Mouse (Mus musculus): ENCODE measurements at regions not wholly inside any gene's neighbourhood (a gene's known extent, or its start where the extent isn't known, plus 50 kb on each side); places are given as distances from the start of the nearest gene placed in this dataset.

DNA sequence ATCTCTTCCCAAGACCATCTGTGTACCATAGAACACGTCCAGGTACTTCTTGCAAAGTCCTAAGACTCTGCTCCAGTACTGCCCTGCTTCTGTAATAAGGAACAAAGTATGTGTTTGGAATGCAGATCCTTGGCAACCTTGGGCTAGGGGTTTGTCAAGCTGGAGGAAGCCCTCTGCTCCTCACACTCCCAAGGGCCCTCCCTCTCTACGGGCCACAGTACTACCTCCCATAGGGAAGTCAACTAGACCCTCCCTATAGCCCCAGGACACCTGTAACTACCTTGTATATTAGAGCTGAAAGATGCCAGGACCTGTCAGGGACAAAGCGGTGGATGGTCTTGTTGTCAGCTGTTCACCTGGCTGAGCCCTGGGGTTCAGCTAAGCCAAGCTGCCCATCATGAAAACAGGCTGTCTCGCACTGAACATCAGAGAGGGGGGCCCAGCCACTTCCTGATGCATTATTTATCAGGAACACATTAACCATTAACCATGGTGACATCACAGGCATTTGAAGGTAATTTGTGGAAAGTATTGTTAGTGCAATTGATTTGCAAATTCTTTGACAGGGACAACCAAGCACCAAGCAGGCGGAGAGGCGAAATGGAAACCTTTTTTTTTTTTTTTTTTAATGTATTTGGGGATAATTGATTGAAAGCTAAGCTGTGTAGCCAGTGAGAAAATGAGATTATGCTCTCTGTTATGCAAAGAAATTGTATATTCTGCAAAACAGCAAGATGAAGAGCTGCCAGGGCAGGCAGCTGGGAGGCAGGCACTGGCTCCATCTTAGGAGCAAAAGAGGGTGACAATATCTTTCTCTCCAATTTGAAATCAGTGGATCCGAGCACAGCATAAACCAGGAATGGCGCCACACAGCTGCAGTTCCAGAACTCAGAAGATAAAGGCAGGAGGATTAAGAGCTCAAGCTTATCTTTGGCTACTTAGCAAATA, 110.5 kb upstream of the Hs6st1 start:
- ATAC-seq (replicated peaks; ENCODE audit: insufficient number of reproducible peaks, low FRiP score, low TSS enrichment), result no peak
- H3K27me3 ChIP-seq (ENCODE audit: control insufficient read depth, insufficient read depth, low read length), result no peaks in the 10 kb centered on the region
- WGBS (ENCODE audit: insufficient replicate concordance), result 74% methylated on average over 8 of the region's 8 CpGs
- H3K36me3 ChIP-seq (ENCODE audit: control insufficient read depth, insufficient read depth, low read length), result no peaks in the 10 kb centered on the region
- no peak overlapping the region for H3K4me3 ChIP-seq (ENCODE audit: low read depth, low read length)
- peaks cover 3% of the 10 kb centered on the region; the same call in 1 of the 2 replicates for H3K4me1 ChIP-seq (ENCODE audit: control insufficient read depth, insufficient read depth, low read length)
- H3K4me2 ChIP-seq, result no peak overlapping the region
- H3K9ac ChIP-seq (ENCODE audit: low read depth, low read length), result no peak overlapping the region
- H3K9me3 ChIP-seq (replicated peaks; ENCODE audit: control insufficient read depth, low read length), result no peaks in the 10 kb centered on the region
- H3K27ac ChIP-seq (ENCODE audit: low read depth, low read length), result no peak overlapping the region

DNA sequence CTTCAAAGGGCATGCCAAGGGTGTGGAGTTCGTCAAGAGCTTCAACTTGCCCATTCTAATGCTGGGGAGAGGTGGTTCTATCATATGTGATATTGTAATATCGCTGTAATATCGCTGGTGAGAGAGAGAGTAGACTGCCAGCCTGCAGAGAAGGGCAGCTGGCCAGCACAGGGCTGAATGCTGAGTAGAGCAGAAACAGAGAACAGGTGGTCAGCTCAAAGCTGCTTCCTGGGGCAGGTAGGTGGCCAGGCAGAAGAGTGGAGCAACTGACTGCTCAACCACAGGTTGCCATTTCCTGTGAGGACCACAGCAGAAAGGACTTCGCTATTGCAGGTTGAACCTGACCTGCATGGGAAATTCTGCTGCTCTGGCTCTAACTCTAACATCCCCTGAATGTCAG, 108.5 kb upstream of the Hs6st1 start:
- 91% methylated on average over 4 of the region's 4 CpGs for WGBS (ENCODE audit: insufficient replicate concordance)
- Histone ChIP-seq H3K4me3 (ENCODE audit: low read depth, low read length) (no peak overlapping the region), H3K4me2 (no peak overlapping the region), H3K27me3 (ENCODE audit: control insufficient read depth, insufficient read depth, low read length) (no peaks in the 10 kb centered on the region), H3K4me1 (ENCODE audit: control insufficient read depth, insufficient read depth, low read length) (peaks cover 3% of the 10 kb centered on the region; the same call in 1 of the 2 replicates), H3K36me3 (ENCODE audit: control insufficient read depth, insufficient read depth, low read length) (no peaks in the 10 kb centered on the region), H3K9me3 (replicated peaks; ENCODE audit: control insufficient read depth, low read length) (no peaks in the 10 kb centered on the region), H3K27ac (ENCODE audit: low read depth, low read length) (no peak overlapping the region), H3K9ac (ENCODE audit: low read depth, low read length) (no peak overlapping the region)
- ATAC-seq (replicated peaks; ENCODE audit: insufficient number of reproducible peaks, low FRiP score, low TSS enrichment), result no peak

GRCm38 (mm10) chr1:35960844-35961243, 107.4 kb upstream of the Hs6st1 start:
- no peaks in the 10 kb centered on the region for H3K36me3 ChIP-seq (ENCODE audit: control insufficient read depth, insufficient read depth, low read length)
- no peak for ATAC-seq (replicated peaks; ENCODE audit: insufficient number of reproducible peaks, low FRiP score, low TSS enrichment)
- no peak overlapping the region for H3K9ac ChIP-seq (ENCODE audit: low read depth, low read length)
- no peak overlapping the region for H3K4me2 ChIP-seq
- H3K4me3 ChIP-seq (ENCODE audit: low read depth, low read length), result no peak overlapping the region
- no peaks in the 10 kb centered on the region for H3K27me3 ChIP-seq (ENCODE audit: control insufficient read depth, insufficient read depth, low read length)
- peaks cover 5% of the 10 kb centered on the region; the same call in 1 of the 2 replicates for H3K9me3 ChIP-seq (replicated peaks; ENCODE audit: control insufficient read depth, low read length)
- 91% methylated on average over 2 of the region's 2 CpGs for WGBS (ENCODE audit: insufficient replicate concordance)
- H3K27ac ChIP-seq (ENCODE audit: low read depth, low read length), result no peak overlapping the region; the same call in 1 of the 2 replicates
- H3K4me1 ChIP-seq (ENCODE audit: control insufficient read depth, insufficient read depth, low read length), result peaks cover 3% of the 10 kb centered on the region; the same call in 1 of the 2 replicates

- H3K27ac ChIP-seq (ENCODE audit: low read depth, low read length), result no peak overlapping the region
- no peaks in the 10 kb centered on the region for H3K36me3 ChIP-seq (ENCODE audit: control insufficient read depth, insufficient read depth, low read length)
- 66% methylated on average over 6 of the region's 6 CpGs for WGBS (ENCODE audit: insufficient replicate concordance)
- H3K9ac ChIP-seq (ENCODE audit: low read depth, low read length), result no peak overlapping the region
- H3K27me3 ChIP-seq (ENCODE audit: control insufficient read depth, insufficient read depth, low read length), result no peaks in the 10 kb centered on the region
- peaks cover 3% of the 10 kb centered on the region; the same call in 1 of the 2 replicates for H3K4me1 ChIP-seq (ENCODE audit: control insufficient read depth, insufficient read depth, low read length)
- H3K9me3 ChIP-seq (replicated peaks; ENCODE audit: control insufficient read depth, low read length), result peaks cover 5% of the 10 kb centered on the region; the same call in 1 of the 2 replicates
- no peak overlapping the region for H3K4me3 ChIP-seq (ENCODE audit: low read depth, low read length)
- ATAC-seq (replicated peaks; ENCODE audit: insufficient number of reproducible peaks, low FRiP score, low TSS enrichment), result no peak
- H3K4me2 ChIP-seq, result no peak overlapping the region
These were observed 106.3 kb upstream of the Hs6st1 start for GRCm38 (mm10) chr1:35961923-35962322.

GRCm38 (mm10) chr1:35968489-35968888, 99.7 kb upstream of the Hs6st1 start:
- no peak for ATAC-seq (replicated peaks; ENCODE audit: insufficient number of reproducible peaks, low FRiP score, low TSS enrichment)
- Histone ChIP-seq H3K9me3 (replicated peaks; ENCODE audit: control insufficient read depth, low read length) (peaks cover 5% of the 10 kb centered on the region), H3K4me3 (ENCODE audit: low read depth, low read length) (no peak overlapping the region), H3K27ac (ENCODE audit: low read depth, low read length) (no peak overlapping the region), H3K9ac (ENCODE audit: low read depth, low read length) (no peak overlapping the region), H3K4me2 (no peak overlapping the region), H3K4me1 (ENCODE audit: control insufficient read depth, insufficient read depth, low read length) (peaks cover 3% of the 10 kb centered on the region; the same call in 1 of the 2 replicates), H3K36me3 (ENCODE audit: control insufficient read depth, insufficient read depth, low read length) (no peaks in the 10 kb centered on the region), H3K27me3 (ENCODE audit: control insufficient read depth, insufficient read depth, low read length) (no peaks in the 10 kb centered on the region)

DNA sequence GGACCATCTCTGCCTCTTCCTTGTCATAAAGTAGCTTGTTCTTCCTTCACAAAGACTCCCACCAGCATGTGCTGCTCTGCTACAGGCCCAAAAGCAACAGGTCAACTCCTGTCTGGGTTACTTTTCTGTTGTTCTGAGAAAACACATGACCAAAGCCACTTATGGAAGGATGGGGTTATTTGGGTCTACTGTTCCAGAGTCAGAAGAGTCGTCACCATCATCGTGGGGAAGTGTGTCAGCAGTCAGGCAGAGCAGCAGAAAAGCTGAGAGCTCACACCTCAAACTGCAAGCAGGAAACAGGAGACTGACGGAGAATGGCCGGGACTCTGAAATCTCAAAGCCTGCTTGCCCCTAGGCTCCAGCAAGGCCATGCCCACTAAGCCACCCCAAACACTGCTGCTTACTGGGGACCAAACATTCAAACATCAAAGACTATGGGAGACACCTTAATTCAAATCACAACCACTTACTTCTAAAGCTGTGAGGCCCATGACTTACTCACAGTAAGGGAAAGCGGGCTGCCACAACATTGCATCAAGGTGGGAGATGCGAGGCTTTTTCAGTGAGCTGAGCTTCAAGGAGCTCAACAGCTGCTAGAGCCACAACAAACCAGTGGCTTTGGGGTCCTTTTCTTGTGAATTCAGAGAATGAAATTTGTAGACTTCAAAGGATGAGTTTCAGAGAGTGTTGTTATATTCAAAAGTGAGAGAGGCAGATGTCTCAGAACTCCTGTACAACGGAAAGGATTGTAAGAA, 96.6 kb upstream of the Hs6st1 start:
- no peaks in the 10 kb centered on the region for H3K36me3 ChIP-seq (ENCODE audit: control insufficient read depth, insufficient read depth, low read length)
- H3K27ac ChIP-seq (ENCODE audit: low read depth, low read length), result no peak overlapping the region
- H3K4me1 ChIP-seq (ENCODE audit: control insufficient read depth, insufficient read depth, low read length), result peaks cover 9% of the 10 kb centered on the region; the same call in 1 of the 2 replicates
- H3K4me2 ChIP-seq, result no peak overlapping the region
- H3K27me3 ChIP-seq (ENCODE audit: control insufficient read depth, insufficient read depth, low read length), result no peaks in the 10 kb centered on the region
- 55% methylated on average over 7 of the region's 7 CpGs for WGBS (ENCODE audit: insufficient replicate concordance)
- H3K9me3 ChIP-seq (replicated peaks; ENCODE audit: control insufficient read depth, low read length), result no peaks in the 10 kb centered on the region; the same call in 1 of the 2 replicates
- ATAC-seq (replicated peaks; ENCODE audit: insufficient number of reproducible peaks, low FRiP score, low TSS enrichment), result no peak
- no peak overlapping the region for H3K9ac ChIP-seq (ENCODE audit: low read depth, low read length)
- H3K4me3 ChIP-seq (ENCODE audit: low read depth, low read length), result no peak overlapping the region

- Histone ChIP-seq H3K4me3 (ENCODE audit: low read depth, low read length) (no peak overlapping the region), H3K27ac (ENCODE audit: low read depth, low read length) (no peak overlapping the region), H3K27me3 (ENCODE audit: control insufficient read depth, insufficient read depth, low read length) (no peaks in the 10 kb centered on the region), H3K4me2 (no peak overlapping the region), H3K4me1 (ENCODE audit: control insufficient read depth, insufficient read depth, low read length) (peaks cover 9% of the 10 kb centered on the region; the same call in 1 of the 2 replicates), H3K9ac (ENCODE audit: low read depth, low read length) (no peak overlapping the region), H3K36me3 (ENCODE audit: control insufficient read depth, insufficient read depth, low read length) (no peaks in the 10 kb centered on the region), H3K9me3 (replicated peaks; ENCODE audit: control insufficient read depth, low read length) (no peaks in the 10 kb centered on the region; the same call in 1 of the 2 replicates)
- no peak for ATAC-seq (replicated peaks; ENCODE audit: insufficient number of reproducible peaks, low FRiP score, low TSS enrichment)
- 46% methylated on average over 5 of the region's 5 CpGs for WGBS (ENCODE audit: insufficient replicate concordance)
These were observed 96.0 kb upstream of the Hs6st1 start for GRCm38 (mm10) chr1:35972190-35972584.

- peaks cover 10% of the 10 kb centered on the region for H3K4me1 ChIP-seq (ENCODE audit: control insufficient read depth, insufficient read depth, low read length)
- no peak overlapping the region for H3K27ac ChIP-seq (ENCODE audit: low read depth, low read length)
- WGBS (ENCODE audit: insufficient replicate concordance), result 57% methylated on average over 9 of the region's 9 CpGs
- H3K27me3 ChIP-seq (ENCODE audit: control insufficient read depth, insufficient read depth, low read length), result no peaks in the 10 kb centered on the region
- no peak for ATAC-seq (replicated peaks; ENCODE audit: insufficient number of reproducible peaks, low FRiP score, low TSS enrichment)
- no peak overlapping the region for H3K9ac ChIP-seq (ENCODE audit: low read depth, low read length)
- no peak overlapping the region for H3K4me3 ChIP-seq (ENCODE audit: low read depth, low read length)
- no peak overlapping the region for H3K4me2 ChIP-seq
- no peaks in the 10 kb centered on the region for H3K9me3 ChIP-seq (replicated peaks; ENCODE audit: control insufficient read depth, low read length)
- H3K36me3 ChIP-seq (ENCODE audit: control insufficient read depth, insufficient read depth, low read length), result no peaks in the 10 kb centered on the region
These were observed 94.8 kb upstream of the Hs6st1 start for GRCm38 (mm10) chr1:35973386-35973785.

All from heart, embryonic 11.5 days (tissue).